Mouse (Mus musculus) hematopoietic multipotent progenitor cell, adult 10-12 weeks (in vitro differentiated cells): Measurements from ENCODE around the gene Eif4enif1. TPM values are rescaled to one million over a fixed set of nuclear protein-coding genes. Genes with fewer than 3 reads are reported as not detected.

Source experiments
- polyA plus RNA-seq: library from polyadenylated mRNA; stranded (reverse); fragments of >175 nt; gene quantifications from 2 replicates; pipeline ENCODE4 v1.2.3, GENCODE M21; 2012; ENCODE audit warnings: low replicate concordance

Gene Eif4enif1
- polyA plus RNA-seq, result 37.1 and 74.2 TPM in 2 replicates

GRCm38 (mm10) chr11:3202231-3202701 lies at the start of gene Eif4enif1:
Gene Eif4enif1 (plus strand): TSS chr11:3202392.

GRCm38 (mm10) chr11:3193363-3193762 lies 8.8 kb upstream of the Eif4enif1 start, which contains the start of gene Sfi1:
Gene Sfi1 (minus strand): TSS chr11:3193463.

GRCm38 (mm10) chr11:3266079-3266685 lies 64.0 kb downstream of the Eif4enif1 start, which contains the start of gene Drg1:
Gene Drg1 (minus strand): TSS chr11:3266415.

DNA sequence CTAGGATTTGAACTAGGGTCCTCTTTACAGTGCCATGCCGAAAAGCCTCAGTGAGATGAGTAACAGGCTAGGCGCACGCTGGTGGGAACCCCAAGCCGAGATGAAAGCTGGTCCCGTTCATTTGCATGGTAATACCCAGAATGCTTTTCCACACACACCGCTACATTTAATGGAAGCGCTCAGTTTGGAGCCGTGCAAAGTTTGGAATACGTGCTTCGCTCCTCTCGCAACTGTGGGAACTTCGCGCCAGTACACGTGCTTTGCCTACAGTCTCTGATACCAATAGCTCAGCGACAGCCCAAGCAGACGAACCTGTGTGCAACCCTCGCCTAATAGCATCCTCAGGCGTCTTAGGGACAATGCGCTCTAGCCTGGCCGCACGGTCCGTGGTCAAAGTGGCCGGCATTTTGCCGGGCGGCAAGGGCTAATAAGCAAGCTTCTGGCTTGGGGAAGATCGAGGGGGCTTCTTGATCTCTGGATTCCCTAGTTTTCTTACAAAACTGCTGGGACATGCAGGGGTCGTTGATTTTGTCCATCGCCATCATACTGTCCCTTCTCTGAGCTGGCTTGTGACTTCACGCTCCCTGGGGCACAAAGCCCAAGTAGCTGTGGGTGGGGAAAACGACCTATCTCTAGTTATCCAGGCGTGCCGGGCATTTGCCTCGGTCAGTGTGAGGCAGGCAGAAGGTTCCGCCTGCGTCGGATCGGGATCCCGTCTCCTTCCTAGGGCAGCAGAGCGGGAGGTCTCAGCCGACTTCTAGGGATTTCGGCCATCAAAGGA lies 86.5 kb downstream of the Eif4enif1 start, which contains the start of gene Patz1:
Gene Patz1, plus strand, starts transcription at position 354 of the 781 bp plus-strand sequence.

Other genes with a start within 250 kb of the Eif4enif1 start
- gene Sfi1, start 8.9 kb upstream of the Eif4enif1 start, polyA plus RNA-seq, result 61.0 and 81.5 TPM in 2 replicates
- gene Drg1, start 64.0 kb downstream of the Eif4enif1 start, polyA plus RNA-seq, result 30.6 and 47.2 TPM in 2 replicates
- gene Patz1, start 86.5 kb downstream of the Eif4enif1 start, polyA plus RNA-seq, result 64.4 and 107 TPM in 2 replicates
- 83.6 and 159 TPM in 2 replicates for gene Pik3ip1, start 128.0 kb downstream of the Eif4enif1 start, polyA plus RNA-seq
- 41.2 and 43.4 TPM in 2 replicates for gene Limk2, start 206.8 kb downstream of the Eif4enif1 start, polyA plus RNA-seq
- gene Rnf185, start 250.0 kb downstream of the Eif4enif1 start, polyA plus RNA-seq, result 3.0 and 3.5 TPM in 2 replicates